Mouse (Mus musculus): ENCODE measurements around the gene Ddx10.

- TF ChIP-seq CTCF (IDR thresholded peaks at IDR 0.05; ENCODE audit: low read depth, low read length) = no peak
- no peak for TF ChIP-seq POLR2AphosphoS5 (IDR thresholded peaks at IDR 0.05; ENCODE audit: insufficient replicate concordance, low read depth, low read length)
- TF ChIP-seq GATA1 (IDR thresholded peaks at IDR 0.05; ENCODE audit: borderline replicate concordance, low read length) = no peak
- TF ChIP-seq TAL1 (conservative IDR thresholded peaks at IDR 0.05; ENCODE audit: low read depth, low read length) = no peak
These were observed 21.6 kb upstream of the Ddx10 start for GRCm38 (mm10) chr9:53269466-53269755.

All from G1E (cell line).